Mouse (Mus musculus) heart, adult 2 months (tissue): ENCODE data around the gene Vstm5. TPM values are rescaled to one million over a fixed set of nuclear protein-coding genes. Genes with fewer than 3 reads are reported as not detected.
"Not testable (repeated sequence)": the region's sequence is repeated elsewhere in the genome, so short reads cannot be mapped to it uniquely, and the experiment has no call there.

Source experiments
- DNase-seq, 2 experiments: peaks; one replicate each; pipeline ENCODE4 v3.0.0; 2021
- H3K27ac ChIP-seq: fragments of 200-600 bp; 2 replicates; pipeline ENCODE4 v1.8.1; 2022
- H3K27me3 ChIP-seq: fragments of 200-500 bp; 2 replicates; pipeline ENCODE4 v1.6.1; 2012; ENCODE audit warnings: mild to moderate bottlenecking, low read length, inconsistent platforms, mixed read lengths; ENCODE audit not compliant: control insufficient read depth, insufficient read depth
- H3K36me3 ChIP-seq: fragments of 200-500 bp; 2 replicates; pipeline ENCODE4 v1.6.1; 2012; ENCODE audit warnings: low read length, inconsistent platforms; ENCODE audit not compliant: control insufficient read depth, insufficient read depth
- H3K4me1 ChIP-seq: fragments of 200-500 bp; 2 replicates; pipeline ENCODE4 v1.6.1; 2011; ENCODE audit warnings: low read length; ENCODE audit not compliant: control insufficient read depth, insufficient read depth
- H3K4me3 ChIP-seq: fragments of 200-600 bp; 2 replicates; pipeline ENCODE4 v1.8.1; 2022
- H3K79me2 ChIP-seq: fragments of 200-500 bp; replicated peaks from 2 replicates; pipeline ENCODE4 v1.6.1; 2012; ENCODE audit warnings: mild to moderate bottlenecking, inconsistent platforms, low read length, moderate library complexity, mixed read lengths; ENCODE audit not compliant: control insufficient read depth, insufficient read depth
- H3K9ac ChIP-seq: fragments of 200-500 bp; 2 replicates; pipeline ENCODE4 v1.6.1; 2012; ENCODE audit warnings: low read depth, mild to moderate bottlenecking, control low read depth, inconsistent platforms, low read length, mixed read lengths
- CTCF ChIP-seq: fragments of 200-600 bp; IDR thresholded peaks from 2 replicates; pipeline ENCODE4 v1.8.1; 2022; ENCODE audit warnings: antibody characterized with exemption, mild to moderate bottlenecking, moderate library complexity
- EP300 ChIP-seq: fragments of 200-500 bp; IDR thresholded peaks from 2 replicates; pipeline ENCODE4 v1.6.1; 2011; ENCODE audit warnings: low read depth, low read length, control low read depth; ENCODE audit not compliant: insufficient read depth
- POLR2A ChIP-seq: fragments of 200-500 bp; IDR thresholded peaks from 2 replicates; pipeline ENCODE4 v1.6.1; 2011; ENCODE audit warnings: mild to moderate bottlenecking, low read depth, low read length, control low read depth; ENCODE audit not compliant: insufficient read depth
- WGBS: fragments of 180-500 bp; shearing (Covaris S2); methylation state at CpG from one replicate; pipeline ENCODE4 v1.1.7; 2018; 5-methylcytosine and 5-hydroxymethylcytosine counted together
- intact Hi-C: fragments of 180-260 bp; cut with DNase I; formaldehyde crosslinking; loops from one replicate; pipeline ENCODE4 v1.15.1; 2025
- long read RNA-seq: library from polyadenylated mRNA; stranded (forward); transcript quantifications from one replicate; pipeline ENCODE4 v2.0.0, GENCODE M21; 2021
- polyA plus RNA-seq: library from polyadenylated mRNA; depleted of rRNA; stranded (reverse); fragments of >200 nt; gene quantifications from 2 replicates; pipeline ENCODE4 v1.2.3, GENCODE M21; 2012; rRNA removed
- total RNA-seq, 2 experiments: library from RNA; stranded (reverse); gene quantifications; 2 replicates each; pipeline ENCODE4 v1.2.3; 2021

Gene Vstm5
- total RNA-seq (under 1 TPM; 0.23 to 0.32 TPM), polyA plus RNA-seq (0.31 and 0.59 TPM in 2 replicates)
- long read RNA-seq, partial matches to known transcripts, result 0 of 1 reads
- long read RNA-seq, other reads (novel, unspliced or antisense), result 1 of 1 reads

- TF ChIP-seq CTCF (no peak), EP300 (no peak)
- peak; percentile 7 to 32 for DNase-seq
- H3K27me3 ChIP-seq, result peaks cover 2% of the 10 kb centered on the region; the same call in 1 of the 2 replicates
- H3K27ac ChIP-seq, result peak within 1 kb of the TSS; percentile 3; the same call in 1 of the 2 replicates
- intact Hi-C loops, result no loop called here
- WGBS, result 5% methylated on average over 35 of the region's 35 CpGs
- peak within 1 kb of the TSS; percentile 69 for H3K9ac ChIP-seq
- H3K4me3 ChIP-seq, result peak within 1 kb of the TSS; percentile 39
- H3K36me3 ChIP-seq, result no peaks in the 10 kb centered on the region
- H3K79me2 ChIP-seq, result no peaks in the 10 kb centered on the region
- peaks cover 4% of the 10 kb centered on the region for H3K4me1 ChIP-seq
Measured at GRCm38 (mm10) chr9:15239042-15239925, at the start of gene Vstm5. Vstm5 (plus strand) TSS chr9:15239045.

GRCm38 (mm10) chr9:15194806-15195205 is 44.0 kb upstream of the Vstm5 start:
- H3K36me3 ChIP-seq, H3K9ac ChIP-seq, DNase-seq, H3K27ac ChIP-seq, H3K79me2 ChIP-seq, H3K27me3 ChIP-seq, H3K4me3 ChIP-seq, H3K4me1 ChIP-seq, intact Hi-C loops: not testable (repeated sequence)
- WGBS, result 64% methylated on average over 10 of the region's 10 CpGs

GRCm38 (mm10) chr9:15206631-15207030 is 32.2 kb upstream of the Vstm5 start:
- no peak for DNase-seq

DNA sequence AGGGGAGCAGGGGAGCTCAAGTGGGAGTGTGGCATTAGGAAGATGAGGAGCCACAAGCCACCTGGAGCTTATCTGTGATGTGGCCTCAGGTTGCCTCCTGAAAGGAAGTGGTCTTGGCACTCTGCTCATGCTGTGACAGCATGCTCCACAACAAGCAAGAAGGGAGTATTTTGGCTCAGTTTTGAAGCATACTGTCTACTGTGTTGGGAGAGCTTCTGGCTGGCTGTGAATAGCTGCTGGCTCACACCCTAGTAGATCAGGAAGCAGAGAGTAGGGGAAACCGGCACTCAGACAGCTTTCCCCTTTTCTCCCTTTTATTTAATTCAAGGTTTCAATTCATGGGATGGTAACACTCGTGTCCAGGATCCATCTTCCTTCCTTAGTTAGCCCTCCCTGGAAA is 29.5 kb upstream of the Vstm5 start:
- Histone ChIP-seq H3K4me1 (no peaks in the 10 kb centered on the region), H3K79me2 (no peaks in the 10 kb centered on the region), H3K9ac (no peak overlapping the region), H3K4me3 (no peak overlapping the region), H3K27ac (no peak overlapping the region), H3K36me3 (no peaks in the 10 kb centered on the region), H3K27me3 (no peaks in the 10 kb centered on the region)
- TF ChIP-seq CTCF (no peak), POLR2A (no peak), EP300 (no peak)
- intact Hi-C loops, result no loop called here
- DNase-seq, result no peak
- WGBS, result 29% methylated on average over 2 of the region's 2 CpGs

More at GRCm38 (mm10) chr9:15206631-15207030, 32.2 kb upstream of the Vstm5 start:
- 90% methylated on average over 4 of the region's 4 CpGs for WGBS
- Histone ChIP-seq H3K79me2 (no peaks in the 10 kb centered on the region), H3K36me3 (no peaks in the 10 kb centered on the region), H3K27ac (no peak overlapping the region), H3K27me3 (no peaks in the 10 kb centered on the region), H3K4me1 (no peaks in the 10 kb centered on the region), H3K4me3 (no peak overlapping the region), H3K9ac (no peak overlapping the region)
- intact Hi-C loops, result no loop called here
- TF ChIP-seq EP300 (no peak), CTCF (no peak), POLR2A (no peak)

DNA sequence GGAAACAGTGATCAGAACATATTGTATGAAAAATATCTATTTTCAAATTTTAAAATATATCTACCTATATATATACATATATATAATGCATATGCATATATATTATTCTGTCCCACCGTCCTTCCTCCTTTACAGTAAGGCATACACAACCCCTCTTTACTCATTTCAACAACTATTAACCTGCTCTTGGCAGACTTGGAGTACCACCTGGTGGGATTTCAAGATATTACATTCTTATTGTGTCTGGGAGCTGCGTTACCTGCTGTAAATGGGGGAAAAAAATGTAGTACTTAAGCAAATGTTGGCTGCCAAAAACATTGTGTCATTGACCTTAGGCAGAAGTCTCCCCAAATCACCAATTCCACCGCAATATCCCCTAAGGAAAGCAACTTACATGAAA is 27.0 kb upstream of the Vstm5 start:
- intact Hi-C loops, result loop anchor here (2.0 to 5.0 kb wide), 2 partner anchors 183 to 345 kb away; no protein-coding TSS in a partner anchor
- TF ChIP-seq CTCF (peak; percentile 60), EP300 (no peak)
- WGBS, result 72% methylated on average over 3 of the region's 3 CpGs
- Histone ChIP-seq H3K9ac (no peak overlapping the region), H3K4me1 (no peaks in the 10 kb centered on the region), H3K4me3 (no peak overlapping the region), H3K27me3 (no peaks in the 10 kb centered on the region), H3K36me3 (no peaks in the 10 kb centered on the region), H3K79me2 (no peaks in the 10 kb centered on the region), H3K27ac (no peak overlapping the region)
- DNase-seq, result no peak

DNA sequence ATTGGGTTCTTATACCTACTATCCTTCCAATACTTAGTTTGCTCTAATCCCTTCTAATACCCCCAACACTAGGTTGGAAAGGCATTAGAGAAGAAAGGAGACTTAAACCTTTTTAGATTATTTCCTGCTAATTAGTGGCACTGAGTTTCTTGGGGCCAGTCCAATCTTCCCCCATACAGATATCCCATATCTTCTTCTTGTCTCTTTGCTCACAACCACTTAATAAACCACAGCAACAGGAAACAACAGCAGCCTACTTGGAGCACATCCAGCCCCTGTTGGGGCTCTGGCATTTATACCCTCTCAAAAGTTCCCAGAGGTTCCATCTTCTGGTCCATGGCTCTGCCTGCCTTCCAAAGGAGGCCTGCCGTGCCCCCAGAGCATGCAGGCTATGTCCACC is 25.1 kb upstream of the Vstm5 start:
- Histone ChIP-seq H3K27me3 (no peaks in the 10 kb centered on the region), H3K9ac (no peak overlapping the region), H3K4me1 (no peaks in the 10 kb centered on the region), H3K36me3 (no peaks in the 10 kb centered on the region), H3K27ac (no peak overlapping the region), H3K4me3 (no peak overlapping the region), H3K79me2 (no peaks in the 10 kb centered on the region)
- intact Hi-C loops, result loop anchor here (2.0 to 5.0 kb wide), 2 partner anchors 185 to 346 kb away; no protein-coding TSS in a partner anchor
- no peak for DNase-seq
- TF ChIP-seq CTCF (no peak), EP300 (no peak), POLR2A (no peak)
- WGBS, result 63% methylated on average over 1 of the region's 1 CpGs
